Mouse (Mus musculus) testis, adult 2 months (tissue): ENCODE results near the gene Ttpal.

Source experiments
- CTCF ChIP-seq: fragments of 200-500 bp; IDR thresholded peaks from 2 replicates; pipeline ENCODE4 v1.5.1; 2012; ENCODE audit warnings: low read depth, mild to moderate bottlenecking, inconsistent platforms, low read length, moderate library complexity; ENCODE audit not compliant: control insufficient read depth, insufficient read depth, insufficient replicate concordance
- POLR2A ChIP-seq: fragments of 200-500 bp; IDR thresholded peaks from 2 replicates; pipeline ENCODE4 v1.6.1; 2012; ENCODE audit warnings: low read depth, mild to moderate bottlenecking, inconsistent platforms, low read length, moderate library complexity; ENCODE audit not compliant: control insufficient read depth

- TF ChIP-seq CTCF (peak; percentile 45; the same call in 1 of the 2 replicates), POLR2A (peak; percentile 99)
These were observed 42.7 kb downstream of the Ttpal start, which contains the start of gene Serinc3 for GRCm38 (mm10) chr2:163644575-163645385.
